Mouse (Mus musculus) heart, postnatal 0 days (tissue): ENCODE data around the gene Slc44a4. TPM values are rescaled to one million over a fixed set of nuclear protein-coding genes. Genes with fewer than 3 reads are reported as not detected.
A peak's percentile ranks its signal among the peaks of the same experiment; 100 is the strongest.
"Not testable (repeated sequence)": the region's sequence is repeated elsewhere in the genome, so short reads cannot be mapped to it uniquely, and the experiment has no call there.

Experiments
- ATAC-seq: fragments of 200-750 bp; cut with Nextera tagmentation; 2 replicates; pipeline ENCODE4 v1.8.0; 2017; ENCODE audit warnings: low read depth, moderate number of reproducible peaks, moderate library complexity; ENCODE audit not compliant: insufficient read depth
- DNase-seq: peaks from one replicate; pipeline ENCODE4 v3.0.0-alpha.2; 2016; ENCODE audit warnings: low spot score
- H3K27ac ChIP-seq: fragments of 300-500 bp; sonication (generic); 2 replicates; pipeline ENCODE4 v1.5.1; 2014; ENCODE audit warnings: low read depth, mild to moderate bottlenecking
- H3K27me3 ChIP-seq: fragments of 300-500 bp; sonication (generic); 2 replicates; pipeline ENCODE4 v1.6.1; 2014; ENCODE audit warnings: low read length, mixed read lengths; ENCODE audit not compliant: control insufficient read depth, insufficient read depth
- H3K36me3 ChIP-seq: fragments of 300-500 bp; sonication (generic); replicated peaks from 2 replicates; pipeline ENCODE4 v1.6.1; 2014; ENCODE audit warnings: low read length, mixed read lengths; ENCODE audit not compliant: control insufficient read depth, insufficient read depth
- H3K4me1 ChIP-seq: fragments of 300-500 bp; sonication (generic); 2 replicates; pipeline ENCODE4 v1.6.1; 2014; ENCODE audit warnings: antibody characterized with exemption; ENCODE audit not compliant: control insufficient read depth, insufficient read depth
- H3K4me2 ChIP-seq: fragments of 300-500 bp; sonication (generic); 2 replicates; pipeline ENCODE4 v1.6.1; 2014; ENCODE audit warnings: low read depth, mild to moderate bottlenecking, low read length, moderate library complexity
- H3K4me3 ChIP-seq: fragments of 300-500 bp; sonication (generic); 2 replicates; pipeline ENCODE4 v1.5.1; 2014; ENCODE audit warnings: low read depth, low read length
- H3K9ac ChIP-seq: fragments of 300-500 bp; sonication (generic); replicated peaks from 2 replicates; pipeline ENCODE4 v1.6.1; 2014; ENCODE audit warnings: low read depth, low read length, mixed read lengths
- H3K9me3 ChIP-seq: fragments of 300-500 bp; sonication (generic); replicated peaks from 2 replicates; pipeline ENCODE4 v1.6.1; 2016; ENCODE audit warnings: low read length; ENCODE audit not compliant: control insufficient read depth
- CTCF ChIP-seq: IDR thresholded peaks from 2 replicates; pipeline ENCODE4 v1.5.1; 2016; ENCODE audit warnings: antibody characterized with exemption, control low read depth, low read depth
- EP300 ChIP-seq: IDR thresholded peaks from 2 replicates; pipeline ENCODE4 v1.6.1; 2016; ENCODE audit warnings: antibody characterized with exemption, low read depth
- WGBS: fragments of 180-500 bp; shearing (Covaris S2); extraction: QIAGEN DNeasy Blood & Tissue Kit; methylation state at CpG from one replicate; pipeline ENCODE4 v1.1.7; 2014; 5-methylcytosine and 5-hydroxymethylcytosine counted together
- polyA plus RNA-seq: library from polyadenylated mRNA; unstranded; fragments of >200 nt; fragmentation: Nextera tagmentation; extraction: Ambion mirVana; gene quantifications from 2 replicates; pipeline ENCODE4 v1.2.1, GENCODE M21; 2015
- total RNA-seq: library from RNA; depleted of rRNA; stranded (reverse); fragments of >200 nt; gene quantifications from 2 replicates; pipeline ENCODE4 v1.2.3, GENCODE M21; 2014; ENCODE audit warnings: low replicate concordance

The Slc44a4 gene
- total and polyA plus RNA-seq, 2 experiments from 2014 or later = not detected

DNA sequence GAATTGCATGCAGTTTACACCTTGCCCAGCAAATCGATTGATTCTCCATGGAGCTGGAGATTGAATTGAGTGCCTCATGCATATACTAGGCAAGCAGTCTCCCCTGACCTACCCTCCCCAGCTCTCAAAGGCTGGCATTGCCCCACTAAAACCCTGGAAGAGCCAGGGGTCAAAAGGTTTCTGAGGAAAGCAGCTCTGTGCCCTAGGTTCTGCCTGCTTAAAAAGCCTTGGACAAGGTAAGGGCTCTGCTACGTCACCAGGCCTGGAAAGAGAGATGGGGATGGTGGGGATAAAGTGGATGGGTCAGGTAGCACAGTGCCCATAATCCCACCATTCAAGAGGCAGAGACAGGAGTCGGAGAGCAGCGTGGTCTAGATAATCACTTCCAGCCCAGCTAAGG lies 40.6 kb downstream of the Slc44a4 start:
- H3K4me1 ChIP-seq = peaks cover 1% of the 10 kb centered on the region
- TF ChIP-seq CTCF (no peak), EP300 (no peak)

GRCm38 (mm10) chr17:34955884-34956283 lies 41.6 kb downstream of the Slc44a4 start:
- DNase-seq (no peak), ATAC-seq (no peak)
- Histone ChIP-seq H3K36me3 (0 out of 2 replicates have a peak, but pooled peaks cover 1% of the 10 kb centered on the region), H3K9me3 (no peaks in the 10 kb centered on the region), H3K9ac (no peak overlapping the region), H3K4me3 (no peak overlapping the region), H3K27ac (no peak overlapping the region), H3K4me1 (peaks cover 8% of the 10 kb centered on the region), H3K4me2 (no peak overlapping the region), H3K27me3 (no peaks in the 10 kb centered on the region)
- 68% methylated on average over 3 of the region's 3 CpGs for WGBS
- no peak for TF ChIP-seq EP300
- no peak for TF ChIP-seq CTCF

More for the DNA sequence above, 40.6 kb downstream of the Slc44a4 start:
- no peak overlapping the region for H3K9ac ChIP-seq
- WGBS = 77% methylated on average over 4 of the region's 4 CpGs
- no peak for DNase-seq
- no peak for ATAC-seq
- no peak overlapping the region for H3K27ac ChIP-seq
- H3K27me3 ChIP-seq = no peaks in the 10 kb centered on the region
- peaks cover 11% of the 10 kb centered on the region for H3K36me3 ChIP-seq
- H3K4me3 ChIP-seq = no peak overlapping the region
- no peaks in the 10 kb centered on the region for H3K9me3 ChIP-seq
- H3K4me2 ChIP-seq = no peak overlapping the region

GRCm38 (mm10) chr17:34956340-34956739 lies 42.1 kb downstream of the Slc44a4 start:
- ATAC-seq (no peak), DNase-seq (peak; percentile 45)
- Histone ChIP-seq H3K36me3 (no peaks in the 10 kb centered on the region), H3K27ac (no peak overlapping the region), H3K9ac (no peak overlapping the region), H3K9me3 (no peaks in the 10 kb centered on the region), H3K4me2 (no peak overlapping the region), H3K4me3 (no peak overlapping the region), H3K27me3 (no peaks in the 10 kb centered on the region), H3K4me1 (peaks cover 8% of the 10 kb centered on the region; the same call in 1 of the 2 replicates)
- TF ChIP-seq EP300 = no peak
- peak; percentile 51 for TF ChIP-seq CTCF
- WGBS = 26% methylated on average over 1 of the region's 1 CpGs

DNA sequence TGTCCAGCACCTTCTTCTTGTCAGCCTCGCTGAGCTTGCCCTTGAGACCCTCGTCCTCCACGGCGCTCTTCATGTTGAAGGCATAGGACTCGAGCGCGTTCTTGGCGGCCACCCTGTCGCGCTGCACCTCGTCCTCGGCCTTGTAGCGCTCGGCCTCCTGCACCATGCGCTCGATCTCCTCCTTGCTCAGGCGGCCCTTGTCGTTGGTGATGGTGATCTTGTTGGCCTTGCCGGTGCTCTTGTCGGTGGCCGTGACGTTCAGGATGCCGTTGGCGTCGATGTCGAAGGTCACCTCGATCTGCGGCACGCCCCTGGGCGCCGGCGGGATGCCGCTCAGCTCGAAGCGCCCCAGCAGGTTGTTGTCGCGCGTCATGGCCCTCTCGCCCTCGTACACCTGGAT lies 43.0 kb downstream of the Slc44a4 start:
- H3K4me2 ChIP-seq, H3K9me3 ChIP-seq, H3K9ac ChIP-seq, ATAC-seq, H3K27me3 ChIP-seq, H3K27ac ChIP-seq, H3K4me3 ChIP-seq, DNase-seq, H3K36me3 ChIP-seq, H3K4me1 ChIP-seq: not testable (repeated sequence)
- WGBS = 13% methylated on average over 6 of the region's 40 CpGs

DNA sequence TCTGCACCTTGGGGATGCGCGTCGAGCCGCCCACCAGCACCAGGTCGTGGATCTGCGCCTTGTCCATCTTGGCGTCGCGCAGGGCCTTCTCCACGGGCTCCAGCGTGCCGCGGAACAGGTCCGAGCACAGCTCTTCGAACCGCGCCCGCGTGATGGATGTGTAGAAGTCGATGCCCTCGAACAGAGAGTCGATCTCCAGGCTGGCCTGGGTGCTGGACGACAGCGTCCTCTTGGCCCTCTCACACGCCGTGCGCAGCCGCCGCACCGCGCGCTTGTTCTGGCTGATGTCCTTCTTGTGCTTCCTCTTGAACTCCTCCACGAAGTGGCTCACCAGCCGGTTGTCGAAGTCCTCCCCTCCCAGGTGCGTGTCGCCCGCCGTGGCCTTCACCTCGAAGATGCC lies 43.7 kb downstream of the Slc44a4 start:
- not testable (repeated sequence) for DNase-seq, H3K27ac ChIP-seq, H3K4me2 ChIP-seq, H3K36me3 ChIP-seq, ATAC-seq, H3K27me3 ChIP-seq, H3K4me1 ChIP-seq, H3K4me3 ChIP-seq, H3K9me3 ChIP-seq, H3K9ac ChIP-seq
- 18% methylated on average over 24 of the region's 40 CpGs for WGBS

- 1% methylated on average over 18 of the region's 47 CpGs for WGBS
- H3K4me3 ChIP-seq = peak overlapping the region; percentile 57
- DNase-seq = not testable (repeated sequence)
These were observed 44.5 kb downstream of the Slc44a4 start for GRCm38 (mm10) chr17:34958734-34959129.

GRCm38 (mm10) chr17:34959130-34959778 lies 45.0 kb downstream of the Slc44a4 start, which contains the start of gene Hspa1b:
Hspa1b (minus strand) TSS chr17:34959238.
- peak within 1 kb of the TSS; percentile 57 for H3K4me3 ChIP-seq
- not testable (repeated sequence) for H3K27me3 ChIP-seq, H3K4me1 ChIP-seq, H3K9me3 ChIP-seq, H3K36me3 ChIP-seq
- under 1% methylated on average over 28 of the region's 32 CpGs for WGBS
- peak within 1 kb of the TSS; percentile 55 for H3K9ac ChIP-seq
- peak; percentile 92 for ATAC-seq
- peak within 1 kb of the TSS; percentile 92 for H3K27ac ChIP-seq
- DNase-seq = peak; percentile 87
- H3K4me2 ChIP-seq = peak within 1 kb of the TSS; percentile 68

More at GRCm38 (mm10) chr17:34958734-34959129, 44.5 kb downstream of the Slc44a4 start:
- ATAC-seq = peak; percentile 10
- H3K4me1 ChIP-seq, H3K9ac ChIP-seq, H3K9me3 ChIP-seq, H3K36me3 ChIP-seq, H3K27me3 ChIP-seq, H3K27ac ChIP-seq: not testable (repeated sequence)
- H3K4me2 ChIP-seq = peak overlapping the region; percentile 68
